Mouse (Mus musculus) myocyte (in vitro differentiated cells): ENCODE results near the gene Hoxb7. TPM values are rescaled to one million over a fixed set of nuclear protein-coding genes. Genes with fewer than 3 reads are reported as not detected.

ENCODE experiments used
- H3K27me3 ChIP-seq: one replicate; pipeline ENCODE4 v1.6.1; 2011; ENCODE audit not compliant: control insufficient read depth, insufficient read depth, insufficient read length
- H3K36me3 ChIP-seq: one replicate; pipeline ENCODE4 v1.6.1; 2011; ENCODE audit not compliant: control insufficient read depth, insufficient read depth
- H3K4me2 ChIP-seq: one replicate; pipeline ENCODE4 v1.6.1; 2011; ENCODE audit warnings: low read depth, control low read depth
- H3K4me3 ChIP-seq: one replicate; pipeline ENCODE4 v1.5.1; 2011; ENCODE audit warnings: mild to moderate bottlenecking, control low read depth, moderate library complexity
- H3K79me2 ChIP-seq: one replicate; pipeline ENCODE4 v1.6.1; 2011; ENCODE audit not compliant: control insufficient read depth, insufficient read depth
- H3ac ChIP-seq: one replicate; pipeline ENCODE4 v1.6.1; 2011; ENCODE audit not compliant: control insufficient read depth, insufficient read length
- CEBPB ChIP-seq: IDR thresholded peaks from 2 replicates; pipeline ENCODE4 v1.6.1; 2011; ENCODE audit warnings: mild to moderate bottlenecking, moderate library complexity; ENCODE audit not compliant: poor library complexity, insufficient read depth, severe bottlenecking
- E2F4 ChIP-seq: IDR thresholded peaks from one replicate; pipeline ENCODE4 v1.6.1; 2011; ENCODE audit warnings: mild to moderate bottlenecking, control low read depth, moderate library complexity; ENCODE audit not compliant: insufficient read depth
- MAX ChIP-seq: IDR thresholded peaks from one replicate; pipeline ENCODE4 v1.6.1; 2011; ENCODE audit warnings: low read depth, mild to moderate bottlenecking, control low read depth
- MYOD1 ChIP-seq, 3 experiments: IDR thresholded peaks; one replicate each; pipeline ENCODE4 v1.6.1; 2011; ENCODE audit warnings: control low read depth in 2 of 3, low read depth in 2 of 3, mild to moderate bottlenecking in 2 of 3, moderate library complexity in 1 of 3; ENCODE audit not compliant: insufficient read length in 2 of 3, control insufficient read depth in 1 of 3
- MYOG ChIP-seq, 3 experiments: IDR thresholded peaks; one replicate each; pipeline ENCODE4 v1.6.1; 2011; ENCODE audit warnings: control low read depth in 2 of 3, low read depth in 2 of 3, mild to moderate bottlenecking in 2 of 3; ENCODE audit not compliant: insufficient read length in 2 of 3, control insufficient read depth in 1 of 3, insufficient read depth in 1 of 3
- POLR2A ChIP-seq: IDR thresholded peaks from one replicate; pipeline ENCODE4 v1.6.1; 2011; ENCODE audit warnings: low read depth, mild to moderate bottlenecking, control low read depth, moderate library complexity; ENCODE audit not compliant: insufficient read length
- POLR2AphosphoS2 ChIP-seq: IDR thresholded peaks from one replicate; pipeline ENCODE4 v1.6.1; 2011; ENCODE audit warnings: low read depth, control low read depth; ENCODE audit not compliant: insufficient read length
- REST ChIP-seq: IDR thresholded peaks from one replicate; pipeline ENCODE4 v1.6.1; 2011; ENCODE audit warnings: mild to moderate bottlenecking, control low read depth, moderate library complexity; ENCODE audit not compliant: insufficient read depth, insufficient read length
- SRF ChIP-seq: IDR thresholded peaks from one replicate; pipeline ENCODE4 v1.6.1; 2011; ENCODE audit warnings: low read depth; ENCODE audit not compliant: control insufficient read depth, insufficient read length
- TCF12 ChIP-seq: IDR thresholded peaks from one replicate; pipeline ENCODE4 v1.6.1; 2011; ENCODE audit warnings: mild to moderate bottlenecking, control low read depth; ENCODE audit not compliant: poor library complexity, insufficient read depth, severe bottlenecking
- TCF3 ChIP-seq: IDR thresholded peaks from one replicate; pipeline ENCODE4 v1.6.1; 2011; ENCODE audit warnings: low read depth, control low read depth; ENCODE audit not compliant: insufficient read length
- USF1 ChIP-seq: IDR thresholded peaks from one replicate; pipeline ENCODE4 v1.6.1; 2011; ENCODE audit warnings: low read depth, mild to moderate bottlenecking, control low read depth, moderate library complexity
- polyA plus RNA-seq: library from polyadenylated mRNA; unstranded; fragments of >200 nt; fragmentation: generic; extraction: Trizol; gene quantifications from one replicate; pipeline ENCODE4 v1.2.1, GENCODE M21; 2012; ENCODE audit warnings: missing spikeins

Hoxb7 gene
- polyA plus RNA-seq, 1 experiment = 0.06 TPM

DNA sequence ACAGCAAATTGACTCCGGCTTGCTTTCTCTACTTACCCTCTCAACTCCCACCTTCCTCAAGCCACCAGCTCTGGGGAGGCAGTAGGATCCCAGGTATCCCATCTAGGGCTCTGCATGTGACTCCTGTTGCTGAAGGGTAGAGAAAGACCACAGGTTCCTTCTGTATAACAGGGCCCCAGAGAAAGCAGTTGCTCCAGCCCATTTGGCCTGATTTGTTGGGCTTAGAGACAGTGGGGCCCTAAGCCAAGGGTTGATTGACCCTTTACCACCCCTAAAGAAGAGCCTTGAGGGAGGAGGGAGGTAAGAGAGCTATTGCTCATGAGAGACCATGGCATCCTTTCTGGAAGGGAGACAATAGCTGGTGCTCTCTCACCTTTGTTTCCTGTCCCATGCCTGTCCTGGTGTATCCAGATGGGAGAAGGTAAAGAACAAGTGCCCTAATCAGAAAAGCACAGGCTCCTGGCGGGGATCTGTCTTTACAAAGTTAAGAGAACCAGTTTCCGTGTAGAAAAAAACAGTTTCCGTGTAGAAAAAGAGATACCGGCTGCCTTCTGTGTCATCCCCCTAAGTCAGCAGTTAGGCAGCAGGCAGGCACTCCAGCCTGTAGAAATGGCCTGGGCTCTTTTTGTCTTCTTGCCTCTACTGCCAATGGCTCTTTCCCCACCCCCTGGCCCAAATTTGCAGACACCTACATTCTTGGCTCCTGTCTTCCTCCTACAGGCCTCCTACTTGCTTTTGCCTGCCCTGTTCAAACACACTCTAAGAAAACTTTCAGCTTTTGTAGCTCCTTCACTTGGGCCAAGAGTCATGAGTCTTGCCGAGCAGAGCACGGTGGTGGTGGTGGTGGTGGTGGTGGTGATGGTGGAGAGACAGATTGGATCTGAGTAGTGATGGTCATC lies 52.8 kb downstream of the Hoxb7 start:
- Histone ChIP-seq H3K79me2 (no peaks in the 10 kb centered on the region), H3K4me3 (no peak overlapping the region), H3K4me2 (no peak overlapping the region), H3ac (no peak overlapping the region), H3K36me3 (no peaks in the 10 kb centered on the region), H3K27me3 (peaks cover 79% of the 10 kb centered on the region)
- TF ChIP-seq POLR2A (no peak), USF1 (no peak), REST (no peak), TCF12 (no peak), MYOG (IDR thresholded peaks at IDR 0.05; ENCODE audit: control insufficient read depth in 1 of 3, insufficient read depth in 1 of 3, insufficient read length in 2 of 3, low read depth in 2 of 3) (no peak), MYOD1 (IDR thresholded peaks at IDR 0.05; ENCODE audit: control insufficient read depth in 1 of 3, insufficient read length in 2 of 3, low read depth in 2 of 3) (no peak), TCF3 (no peak), MAX (no peak), E2F4 (no peak), CEBPB (no peak), SRF (no peak), POLR2AphosphoS2 (no peak)

Other genes starting within 250 kb of the Hoxb7 start
- gene Ube2z, start 221.2 kb upstream of the Hoxb7 start, polyA plus RNA-seq = 53.6 TPM
- gene Atp5g1, start 211.0 kb upstream of the Hoxb7 start, polyA plus RNA-seq = 1,235 TPM
- not detected for gene Calcoco2, start 174.7 kb upstream of the Hoxb7 start, polyA plus RNA-seq
- not detected for gene Ttll6, start 152.8 kb upstream of the Hoxb7 start, polyA plus RNA-seq
- 0.10 TPM for gene Hoxb13, start 92.3 kb upstream of the Hoxb7 start, polyA plus RNA-seq
- 0.24 TPM for gene Hoxb9, start 15.2 kb upstream of the Hoxb7 start, polyA plus RNA-seq
- 0.05 TPM for gene Hoxb8, start 4.7 kb upstream of the Hoxb7 start, polyA plus RNA-seq
- not detected for gene Hoxb6, start 5.9 kb downstream of the Hoxb7 start, polyA plus RNA-seq
- not detected for gene Hoxb5, start 16.7 kb downstream of the Hoxb7 start, polyA plus RNA-seq
- not detected for gene Hoxb4, start 31.6 kb downstream of the Hoxb7 start, polyA plus RNA-seq
- gene Hoxb3, start 36.7 kb downstream of the Hoxb7 start, polyA plus RNA-seq = not detected
- gene Hoxb2, start 63.9 kb downstream of the Hoxb7 start, polyA plus RNA-seq = not detected
- not detected for gene Hoxb1, start 79.1 kb downstream of the Hoxb7 start, polyA plus RNA-seq
- gene Skap1, start 178.0 kb downstream of the Hoxb7 start, polyA plus RNA-seq = 0.02 TPM